In the genomic region with DNA sequence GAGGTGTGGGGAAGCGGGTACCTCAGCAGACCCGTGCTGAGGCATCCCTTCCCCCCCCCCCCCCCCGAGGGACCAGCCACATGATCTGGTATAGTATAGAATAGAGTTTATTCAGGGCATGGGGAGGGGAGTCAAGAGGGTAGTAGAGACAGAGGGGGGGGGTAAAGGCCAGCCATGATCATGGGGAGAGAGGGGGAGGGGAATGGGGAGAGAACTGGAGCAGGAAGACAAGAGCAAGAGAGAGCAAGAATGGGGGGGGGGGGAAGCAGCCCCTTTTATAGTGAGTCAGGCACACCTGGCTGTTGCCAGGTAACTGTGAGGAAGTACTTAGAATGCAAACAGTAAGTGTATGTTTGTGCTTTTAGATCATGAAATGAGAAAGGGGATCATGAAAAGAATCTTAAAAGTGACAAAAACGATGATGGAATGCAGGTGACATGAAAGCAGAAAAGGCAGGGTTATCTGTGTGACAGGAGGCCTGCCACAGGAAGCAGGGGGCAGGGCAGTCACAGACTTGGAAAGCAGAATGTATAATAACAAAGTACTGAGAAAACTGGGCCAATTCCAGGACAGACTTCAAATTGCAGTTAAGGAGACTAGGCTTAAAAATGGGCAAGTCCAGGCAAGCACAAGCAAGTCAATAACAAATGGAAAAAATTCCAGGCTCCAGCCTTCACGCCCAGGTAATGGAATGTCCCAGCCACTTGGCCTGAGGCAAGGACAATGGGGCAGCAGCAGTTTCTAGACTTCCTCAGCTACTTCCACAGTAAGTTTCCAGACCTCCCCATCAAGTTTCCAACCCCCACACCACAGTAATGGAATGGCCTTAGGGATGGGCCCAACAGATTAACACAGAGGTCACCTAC, we compare ENCODE assay signal across 10 mouse cellular contexts. TPM values are rescaled to one million over a fixed set of nuclear protein-coding genes. Genes with fewer than 3 reads are reported as not detected.
DNase-seq lines count a peak whose midpoint lies in the region; ATAC-seq and TF ChIP-seq lines count a peak whose summit lies in the region.
"Had no signal": no experiment of that assay in that cellular context is flagged by ENCODE, and none has a peak within 500 bp of the region (broad histone marks: within the 10 kb centered on the region; RNA-seq: fewer than 3 reads in every experiment).

No protein-coding gene starts in this region.

- no peaks in the 10 kb centered on the region for H3K27me3 ChIP-seq in embryonic facial prominence, embryonic 14.5 days (replicated peaks; ENCODE audit: control insufficient read depth, insufficient read depth, low read length)
- no peaks in the 10 kb centered on the region for H3K27me3 ChIP-seq in kidney, embryonic 16.5 days (ENCODE audit: insufficient read depth, low read length)
- H3K27me3 ChIP-seq in splenic B cell, adult 2 months (ENCODE audit: control insufficient read depth, insufficient read depth, low read length, poor library complexity, severe bottlenecking), result no peaks in the 10 kb centered on the region
- H3K27me3 ChIP-seq in forebrain, embryonic 14.5 days (replicated peaks; ENCODE audit: control insufficient read depth, insufficient read depth, low read length), result no peaks in the 10 kb centered on the region
- H3K27me3 ChIP-seq in intestine, embryonic 16.5 days (replicated peaks; ENCODE audit: control insufficient read depth, insufficient read depth, low read length), result no peaks in the 10 kb centered on the region
- H3K27me3 ChIP-seq in hindbrain, postnatal 0 days (ENCODE audit: insufficient read depth, low read length), result no peaks in the 10 kb centered on the region

- no peak overlapping the region for H3K4me3 ChIP-seq in gastrocnemius, adult 2 months
- no peak overlapping the region for H3K4me3 ChIP-seq in embryonic facial prominence, embryonic 14.5 days (ENCODE audit: low read depth, low read length)
- no peak overlapping the region for H3K4me3 ChIP-seq in kidney, embryonic 16.5 days (ENCODE audit: low read length)
- H3K4me3 ChIP-seq in forebrain, embryonic 14.5 days (ENCODE audit: low read depth, low read length), result no peak overlapping the region
- H3K4me3 ChIP-seq in intestine, embryonic 16.5 days (ENCODE audit: low read length), result no peak overlapping the region
- H3K4me3 ChIP-seq in hindbrain, postnatal 0 days (ENCODE audit: low read length), result no peak overlapping the region

- no peak for DNase-seq in gastrocnemius, adult 2 months
- DNase-seq in gastrocnemius, postnatal 10 days, result no peak
- DNase-seq in embryonic facial prominence, embryonic 14.5 days (ENCODE audit: low spot score), result peak; percentile 72
- DNase-seq in splenic B cell, adult 2 months (ENCODE audit: low read depth, low spot score), result peak; percentile 17
- DNase-seq in forebrain, embryonic 14.5 days (ENCODE audit: low spot score), result no peak
- no peak for DNase-seq in hindbrain, postnatal 0 days (ENCODE audit: low spot score)

- intact Hi-C loops in gastrocnemius, adult 2 months (cut with DNase I), result no loop called here

- H3K9ac ChIP-seq in embryonic facial prominence, embryonic 14.5 days (ENCODE audit: low read depth, low read length), result no peak overlapping the region
- no peak overlapping the region for H3K9ac ChIP-seq in kidney, embryonic 16.5 days (replicated peaks; ENCODE audit: low read length)
- no peak overlapping the region for H3K9ac ChIP-seq in forebrain, embryonic 14.5 days (ENCODE audit: low read length)
- H3K9ac ChIP-seq in intestine, embryonic 16.5 days (ENCODE audit: low read depth, low read length), result no peak overlapping the region
- H3K9ac ChIP-seq in hindbrain, postnatal 0 days (replicated peaks; ENCODE audit: low read length), result no peak overlapping the region

- ATAC-seq in embryonic facial prominence, embryonic 14.5 days (ENCODE audit: low read depth), result no peak
- ATAC-seq in kidney, embryonic 16.5 days (ENCODE audit: low FRiP score, low TSS enrichment), result no peak
- ATAC-seq in forebrain, embryonic 14.5 days, result no peak
- ATAC-seq in intestine, embryonic 16.5 days, result no peak
- no peak for ATAC-seq in hindbrain, postnatal 0 days

- TF ChIP-seq CTCF in gastrocnemius, adult 2 months (IDR thresholded peaks at IDR 0.05), result no peak
- no peak for TF ChIP-seq CTCF in hindbrain, postnatal 0 days (IDR thresholded peaks at IDR 0.05; ENCODE audit: low read depth)

- H3K9me3 ChIP-seq in embryonic facial prominence, embryonic 14.5 days (ENCODE audit: control insufficient read depth, low read length), result no peaks in the 10 kb centered on the region
- no peaks in the 10 kb centered on the region for H3K9me3 ChIP-seq in kidney, embryonic 16.5 days (ENCODE audit: low read length)
- H3K9me3 ChIP-seq in forebrain, embryonic 14.5 days (replicated peaks; ENCODE audit: control insufficient read depth, low read length), result no peaks in the 10 kb centered on the region
- no peaks in the 10 kb centered on the region for H3K9me3 ChIP-seq in intestine, embryonic 16.5 days (ENCODE audit: control insufficient read depth, low read length)
- no peaks in the 10 kb centered on the region for H3K9me3 ChIP-seq in hindbrain, postnatal 0 days (ENCODE audit: low read length)

- H3K36me3 ChIP-seq in embryonic facial prominence, embryonic 14.5 days (ENCODE audit: control insufficient read depth, insufficient read depth, low read length), result no peaks in the 10 kb centered on the region
- H3K36me3 ChIP-seq in kidney, embryonic 16.5 days (ENCODE audit: insufficient read depth, low read length), result no peaks in the 10 kb centered on the region
- H3K36me3 ChIP-seq in splenic B cell, adult 2 months (ENCODE audit: control insufficient read depth, insufficient read depth, low read length, poor library complexity, severe bottlenecking), result no peaks in the 10 kb centered on the region
- H3K36me3 ChIP-seq in forebrain, embryonic 14.5 days (ENCODE audit: control insufficient read depth, insufficient read depth, low read length), result no peaks in the 10 kb centered on the region
- no peaks in the 10 kb centered on the region for H3K36me3 ChIP-seq in intestine, embryonic 16.5 days (ENCODE audit: control insufficient read depth, insufficient read depth, low read length)
- H3K36me3 ChIP-seq in hindbrain, postnatal 0 days (ENCODE audit: insufficient read depth, low read length), result no peaks in the 10 kb centered on the region

- no peaks in the 10 kb centered on the region; the same call in 1 of the 2 replicates for H3K4me1 ChIP-seq in embryonic facial prominence, embryonic 14.5 days (ENCODE audit: control insufficient read depth, insufficient read depth, low read length)
- no peaks in the 10 kb centered on the region; the same call in 1 of the 2 replicates for H3K4me1 ChIP-seq in kidney, embryonic 16.5 days (ENCODE audit: insufficient read depth, low read length)
- no peaks in the 10 kb centered on the region for H3K4me1 ChIP-seq in forebrain, embryonic 14.5 days (ENCODE audit: control insufficient read depth, insufficient read depth, low read length)
- no peaks in the 10 kb centered on the region for H3K4me1 ChIP-seq in intestine, embryonic 16.5 days (ENCODE audit: control insufficient read depth, insufficient read depth, low read length)
- no peaks in the 10 kb centered on the region for H3K4me1 ChIP-seq in hindbrain, postnatal 0 days (ENCODE audit: insufficient read depth, low read length)

- peak overlapping the region; percentile 56 for H3K27ac ChIP-seq in gastrocnemius, adult 2 months
- H3K27ac ChIP-seq in embryonic facial prominence, embryonic 14.5 days (replicated peaks; ENCODE audit: low read depth, low read length), result no peak overlapping the region
- H3K27ac ChIP-seq in kidney, embryonic 16.5 days (ENCODE audit: low read length), result peak overlapping the region; percentile 41; the same call in 1 of the 2 replicates
- no peak overlapping the region for H3K27ac ChIP-seq in forebrain, embryonic 14.5 days (ENCODE audit: low read depth, low read length)
- H3K27ac ChIP-seq in intestine, embryonic 16.5 days (ENCODE audit: low read length), result no peak overlapping the region
- H3K27ac ChIP-seq in hindbrain, postnatal 0 days, result no peak overlapping the region

- no peak overlapping the region for H3K4me2 ChIP-seq in embryonic facial prominence, embryonic 14.5 days (ENCODE audit: low read depth, low read length)
- no peak overlapping the region for H3K4me2 ChIP-seq in kidney, embryonic 16.5 days (replicated peaks; ENCODE audit: low read depth, low read length)
- no peak overlapping the region for H3K4me2 ChIP-seq in forebrain, embryonic 14.5 days (ENCODE audit: low read length)
- no peak overlapping the region for H3K4me2 ChIP-seq in intestine, embryonic 16.5 days (ENCODE audit: low read depth, low read length)
- no peak overlapping the region for H3K4me2 ChIP-seq in hindbrain, postnatal 0 days (ENCODE audit: low read depth, low read length)

- WGBS in embryonic facial prominence, embryonic 14.5 days, result 37% methylated on average over 4 of the region's 5 CpGs
- WGBS in kidney, embryonic 16.5 days, result 39% methylated on average over 4 of the region's 5 CpGs
- 61% methylated on average over 4 of the region's 5 CpGs for WGBS in forebrain, embryonic 14.5 days
- WGBS in intestine, embryonic 16.5 days, result 47% methylated on average over 4 of the region's 5 CpGs
- 54% methylated on average over 5 of the region's 5 CpGs for WGBS in hindbrain, postnatal 0 days

RNA-seq across cellular contexts. Expression of a gene that starts 2.1 kb away (rescaled TPM):
- not detected for total RNA-seq in gastrocnemius, adult 2 months (2021)
- 1 to 10 TPM in 1 of 2 experiments, not detected in 1; 1.2 TPM for total RNA-seq in gastrocnemius, postnatal 10 days (2021)
- polyA plus RNA-seq in embryonic facial prominence, embryonic 14.5 days (2014; fragmentation: Nextera tagmentation; extraction: Ambion mirVana), result 0.45 and 0.83 TPM in 2 replicates
- 0.46 TPM in 1 of 2 replicates, not detected in the other for polyA plus RNA-seq in kidney, embryonic 16.5 days (2015; fragmentation: Nextera tagmentation; extraction: Ambion mirVana)
- polyA plus RNA-seq in forebrain, embryonic 14.5 days (2014; fragmentation: Nextera tagmentation; extraction: Ambion mirVana), result 0.35 TPM in 1 of 2 replicates, not detected in the other
- 0.27 and 0.49 TPM in 2 replicates for polyA plus RNA-seq in intestine, embryonic 16.5 days (2015; fragmentation: Nextera tagmentation; extraction: Ambion mirVana)
- not detected in 2 replicates for total RNA-seq in hindbrain, postnatal 0 days (2014; rRNA removed)
- not detected in 2 replicates for polyA plus RNA-seq in hindbrain, postnatal 0 days (2015; fragmentation: Nextera tagmentation; extraction: Ambion mirVana)
- total RNA-seq: CH12.LX; left cerebral cortex, postnatal 36 days had no signal

RNA-seq across cellular contexts. Expression of a gene that starts 4.6 kb away (rescaled TPM):
- total RNA-seq in gastrocnemius, adult 2 months (2021), result 10 to 100 TPM; 19.9 to 22.5 TPM
- total RNA-seq in gastrocnemius, postnatal 10 days (2021), result 10 to 100 TPM; 20.4 to 28.5 TPM
- 63.7 and 70.7 TPM in 2 replicates for polyA plus RNA-seq in embryonic facial prominence, embryonic 14.5 days (2014; fragmentation: Nextera tagmentation; extraction: Ambion mirVana)
- 73.0 and 77.2 TPM in 2 replicates for polyA plus RNA-seq in kidney, embryonic 16.5 days (2015; fragmentation: Nextera tagmentation; extraction: Ambion mirVana)
- polyA plus RNA-seq in forebrain, embryonic 14.5 days (2014; fragmentation: Nextera tagmentation; extraction: Ambion mirVana), result 62.9 and 70.0 TPM in 2 replicates
- polyA plus RNA-seq in intestine, embryonic 16.5 days (2015; fragmentation: Nextera tagmentation; extraction: Ambion mirVana), result 49.2 and 49.8 TPM in 2 replicates
- total RNA-seq in hindbrain, postnatal 0 days (2014; rRNA removed), result 68.4 and 99.6 TPM in 2 replicates
- polyA plus RNA-seq in hindbrain, postnatal 0 days (2015; fragmentation: Nextera tagmentation; extraction: Ambion mirVana), result 70.0 and 73.8 TPM in 2 replicates

RNA-seq across cellular contexts. Expression of a gene that starts 4.7 kb away (rescaled TPM):
- total RNA-seq in gastrocnemius, adult 2 months (2021), result under 1 TPM in 1 of 2 experiments, not detected in 1; 0.42 TPM
- total RNA-seq in gastrocnemius, postnatal 10 days (2021), result under 1 TPM in 1 of 2 experiments, not detected in 1; 0.72 TPM
- polyA plus RNA-seq in embryonic facial prominence, embryonic 14.5 days (2014; fragmentation: Nextera tagmentation; extraction: Ambion mirVana), result 1.6 and 3.6 TPM in 2 replicates
- 2.4 and 2.5 TPM in 2 replicates for polyA plus RNA-seq in kidney, embryonic 16.5 days (2015; fragmentation: Nextera tagmentation; extraction: Ambion mirVana)
- polyA plus RNA-seq in forebrain, embryonic 14.5 days (2014; fragmentation: Nextera tagmentation; extraction: Ambion mirVana), result 2.2 and 2.3 TPM in 2 replicates
- 1.5 and 1.6 TPM in 2 replicates for polyA plus RNA-seq in intestine, embryonic 16.5 days (2015; fragmentation: Nextera tagmentation; extraction: Ambion mirVana)
- total RNA-seq in hindbrain, postnatal 0 days (2014; rRNA removed), result not detected in 2 replicates
- 0.33 and 0.58 TPM in 2 replicates for polyA plus RNA-seq in hindbrain, postnatal 0 days (2015; fragmentation: Nextera tagmentation; extraction: Ambion mirVana)

RNA-seq across cellular contexts. Expression of a gene that starts 30.3 kb away (rescaled TPM):
- total RNA-seq in gastrocnemius, adult 2 months (2021), result 10 to 100 TPM in 1 of 2 experiments, 1 to 10 TPM in 1; 8.6 to 15.3 TPM
- 10 to 100 TPM; 18.4 to 24.9 TPM for total RNA-seq in gastrocnemius, postnatal 10 days (2021)
- polyA plus RNA-seq in embryonic facial prominence, embryonic 14.5 days (2014; fragmentation: Nextera tagmentation; extraction: Ambion mirVana), result 21.6 and 23.9 TPM in 2 replicates
- 37.7 TPM in 2 replicates for polyA plus RNA-seq in kidney, embryonic 16.5 days (2015; fragmentation: Nextera tagmentation; extraction: Ambion mirVana)
- 12.0 and 14.6 TPM in 2 replicates for polyA plus RNA-seq in forebrain, embryonic 14.5 days (2014; fragmentation: Nextera tagmentation; extraction: Ambion mirVana)
- 15.6 and 16.0 TPM in 2 replicates for polyA plus RNA-seq in intestine, embryonic 16.5 days (2015; fragmentation: Nextera tagmentation; extraction: Ambion mirVana)
- total RNA-seq in hindbrain, postnatal 0 days (2014; rRNA removed), result 32.2 and 37.9 TPM in 2 replicates
- polyA plus RNA-seq in hindbrain, postnatal 0 days (2015; fragmentation: Nextera tagmentation; extraction: Ambion mirVana), result 12.6 and 13.4 TPM in 2 replicates

RNA-seq across cellular contexts. Expression of a gene that starts 36.7 kb away (rescaled TPM):
- total RNA-seq in gastrocnemius, adult 2 months (2021), result not detected
- total RNA-seq in gastrocnemius, postnatal 10 days (2021), result not detected
- polyA plus RNA-seq in embryonic facial prominence, embryonic 14.5 days (2014; fragmentation: Nextera tagmentation; extraction: Ambion mirVana), result 2.1 and 6.5 TPM in 2 replicates
- polyA plus RNA-seq in kidney, embryonic 16.5 days (2015; fragmentation: Nextera tagmentation; extraction: Ambion mirVana), result 0.95 and 1.2 TPM in 2 replicates
- polyA plus RNA-seq in forebrain, embryonic 14.5 days (2014; fragmentation: Nextera tagmentation; extraction: Ambion mirVana), result 10.8 and 12.7 TPM in 2 replicates
- 0.34 and 0.60 TPM in 2 replicates for polyA plus RNA-seq in intestine, embryonic 16.5 days (2015; fragmentation: Nextera tagmentation; extraction: Ambion mirVana)
- 19.0 and 20.7 TPM in 2 replicates for total RNA-seq in hindbrain, postnatal 0 days (2014; rRNA removed)
- polyA plus RNA-seq in hindbrain, postnatal 0 days (2015; fragmentation: Nextera tagmentation; extraction: Ambion mirVana), result 17.4 and 18.6 TPM in 2 replicates
- total RNA-seq: CH12.LX had no signal

Comparison
In these comparisons a context has a peak if more than half of its experiments do, and no peak if none do; other contexts are left out.
1. DNase-seq: peak in embryonic facial prominence, embryonic 14.5 days (single experiment) and splenic B cell, adult 2 months (single experiment); none in gastrocnemius, adult 2 months (single experiment), gastrocnemius, postnatal 10 days (single experiment), forebrain, embryonic 14.5 days (single experiment) and hindbrain, postnatal 0 days (single experiment).
2. H3K27ac ChIP-seq: peak in gastrocnemius, adult 2 months (single experiment) and kidney, embryonic 16.5 days (single experiment); none in embryonic facial prominence, embryonic 14.5 days (single experiment), forebrain, embryonic 14.5 days (single experiment), intestine, embryonic 16.5 days (single experiment) and hindbrain, postnatal 0 days (single experiment).